Mouse (Mus musculus) spleen, adult 2 months (tissue): ENCODE measurements at regions not wholly inside any gene's neighbourhood (a gene's known extent, or its start where the extent isn't known, plus 50 kb on each side); places are given as distances from the start of the nearest gene placed in this dataset.

Source experiments
- DNase-seq, 2 experiments: peaks; one replicate each; pipeline versions ENCODE4 v3.0.0 to v3.0.0-alpha.2; 2012 to 2021; ENCODE audit warnings: low spot score in 2 of 2, low read depth in 1 of 2
- H3K27ac ChIP-seq: fragments of 200-500 bp; 2 replicates; pipeline ENCODE4 v1.5.1; 2012; ENCODE audit warnings: low read length, inconsistent platforms; ENCODE audit not compliant: insufficient read depth
- H3K27me3 ChIP-seq: fragments of 200-500 bp; 2 replicates; pipeline ENCODE4 v1.6.1; 2012; ENCODE audit warnings: mild to moderate bottlenecking, moderate library complexity, low read length, inconsistent platforms; ENCODE audit not compliant: control insufficient read depth, insufficient read depth
- H3K36me3 ChIP-seq: fragments of 200-500 bp; 2 replicates; pipeline ENCODE4 v1.6.1; 2012; ENCODE audit warnings: mild to moderate bottlenecking, low read length, inconsistent platforms; ENCODE audit not compliant: control insufficient read depth, insufficient read depth
- H3K4me1 ChIP-seq: fragments of 200-500 bp; 2 replicates; pipeline ENCODE4 v1.6.1; 2011; ENCODE audit warnings: inconsistent platforms; ENCODE audit not compliant: control insufficient read depth, insufficient read depth, insufficient read length
- H3K4me3 ChIP-seq: fragments of 200-500 bp; 2 replicates; pipeline ENCODE4 v1.5.1; 2011; ENCODE audit warnings: mild to moderate bottlenecking, inconsistent platforms; ENCODE audit not compliant: insufficient read depth, insufficient read length; ENCODE audit errors: extremely low read depth
- CTCF ChIP-seq: fragments of 200-500 bp; IDR thresholded peaks from 2 replicates; pipeline ENCODE4 v1.5.1; 2011; ENCODE audit warnings: mild to moderate bottlenecking, inconsistent platforms; ENCODE audit not compliant: insufficient read depth, insufficient read length, insufficient replicate concordance; ENCODE audit errors: extremely low read depth
- POLR2A ChIP-seq: fragments of 200-500 bp; IDR thresholded peaks from 2 replicates; pipeline ENCODE4 v1.6.1; 2011; ENCODE audit warnings: low read depth, low read length, inconsistent platforms
- WGBS: fragments of 180-500 bp; shearing (Covaris S2); methylation state at CpG from one replicate; pipeline ENCODE4 v1.1.7; 2018; 5-methylcytosine and 5-hydroxymethylcytosine counted together

- DNase-seq = no peak
- no peaks in the 10 kb centered on the region for H3K36me3 ChIP-seq
- no peaks in the 10 kb centered on the region for H3K27me3 ChIP-seq
- no peak overlapping the region for H3K4me3 ChIP-seq
- H3K27ac ChIP-seq = no peak overlapping the region
- 49% methylated on average over 5 of the region's 5 CpGs for WGBS
- TF ChIP-seq CTCF (no peak), POLR2A (no peak)
- H3K4me1 ChIP-seq = no peaks in the 10 kb centered on the region
Observed at GRCm38 (mm10) chr2:178718048-178718447, 287.7 kb downstream of the Cdh26 start.

GRCm38 (mm10) chr2:178723455-178723854 is 293.1 kb downstream of the Cdh26 start:
- no peak overlapping the region for H3K4me3 ChIP-seq
- no peak for DNase-seq
- no peak overlapping the region for H3K27ac ChIP-seq
- H3K36me3 ChIP-seq = no peaks in the 10 kb centered on the region
- H3K4me1 ChIP-seq = no peaks in the 10 kb centered on the region
- TF ChIP-seq CTCF = no peak
- TF ChIP-seq POLR2A = no peak
- WGBS = 72% methylated on average over 3 of the region's 3 CpGs
- no peaks in the 10 kb centered on the region for H3K27me3 ChIP-seq

DNA sequence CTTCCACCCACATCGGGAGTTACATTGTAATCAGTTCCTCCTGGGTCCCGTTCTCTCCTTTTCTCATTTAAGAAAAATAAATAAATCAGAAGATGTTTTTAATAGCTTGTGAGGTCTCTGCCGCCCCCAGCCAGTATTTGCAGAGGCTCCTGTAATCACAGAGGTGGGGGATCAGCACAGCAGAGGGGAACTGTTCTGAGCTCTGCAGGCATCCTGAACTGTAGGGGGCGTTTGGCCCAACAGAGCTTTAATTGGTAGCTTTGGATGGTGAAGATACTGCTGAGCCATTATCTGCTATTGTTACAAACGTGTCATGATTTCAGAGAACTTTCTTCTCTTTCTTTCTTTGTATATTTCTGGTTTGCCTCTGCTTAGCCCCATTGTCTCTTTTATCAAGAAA is 293.9 kb downstream of the Cdh26 start:
- H3K4me1 ChIP-seq = no peaks in the 10 kb centered on the region
- TF ChIP-seq CTCF = no peak
- TF ChIP-seq POLR2A = no peak
- no peak overlapping the region for H3K27ac ChIP-seq
- WGBS = 55% methylated on average over 5 of the region's 5 CpGs
- no peaks in the 10 kb centered on the region for H3K27me3 ChIP-seq
- H3K36me3 ChIP-seq = no peaks in the 10 kb centered on the region
- H3K4me3 ChIP-seq = no peak overlapping the region
- no peak for DNase-seq

DNA sequence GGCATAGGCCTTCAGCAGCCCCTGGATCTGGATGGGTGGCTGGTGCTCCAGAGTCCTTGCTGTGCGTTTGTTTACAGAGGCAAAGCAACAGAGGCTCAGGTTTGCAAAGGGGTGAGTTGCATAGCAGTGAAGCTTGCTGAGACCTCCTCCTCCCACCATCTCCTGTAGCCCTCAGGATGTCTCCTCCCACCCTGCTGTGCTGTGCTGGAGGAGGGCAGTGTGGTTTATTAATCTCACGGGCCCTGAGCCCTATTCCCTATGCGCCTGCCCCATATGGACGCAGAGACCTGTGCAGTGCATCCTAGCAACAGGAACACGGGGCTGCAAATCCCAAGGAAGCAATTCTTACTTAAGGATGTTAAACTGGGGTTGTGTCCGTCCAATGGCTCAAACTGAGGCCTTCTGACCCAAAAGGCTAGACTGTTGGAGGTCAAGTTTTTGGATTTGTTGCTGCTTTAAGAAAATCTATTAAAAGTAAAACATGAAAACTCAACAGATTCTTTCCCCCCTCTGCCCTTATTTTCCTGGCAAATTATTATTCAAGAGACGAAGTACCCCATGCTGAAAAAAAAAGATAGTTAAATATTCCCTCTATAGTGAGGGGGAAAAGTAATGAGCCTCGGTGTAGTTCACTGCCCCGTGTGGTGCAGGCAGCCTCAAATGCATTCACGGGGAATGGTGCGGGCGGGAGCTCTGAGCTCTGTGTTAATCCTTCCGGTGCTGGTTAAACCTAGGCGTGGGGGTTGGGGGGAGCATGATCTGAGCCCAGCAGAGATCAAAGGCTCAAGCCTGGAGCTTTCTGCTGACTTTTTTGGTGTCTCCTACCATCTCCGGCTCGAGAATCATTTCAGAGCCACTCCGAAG is 297.8 kb downstream of the Cdh26 start:
- Histone ChIP-seq H3K36me3 (no peaks in the 10 kb centered on the region), H3K27me3 (no peaks in the 10 kb centered on the region), H3K4me3 (no peak overlapping the region), H3K4me1 (no peaks in the 10 kb centered on the region), H3K27ac (no peak overlapping the region)
- no peak for DNase-seq
- no peak for TF ChIP-seq POLR2A
- TF ChIP-seq CTCF = no peak
- 31% methylated on average over 17 of the region's 17 CpGs for WGBS

GRCm38 (mm10) chr2:178728794-178729120 is 298.4 kb downstream of the Cdh26 start:
- no peaks in the 10 kb centered on the region for H3K4me1 ChIP-seq
- H3K27ac ChIP-seq = no peak overlapping the region
- no peaks in the 10 kb centered on the region for H3K27me3 ChIP-seq
- WGBS = 41% methylated on average over 7 of the region's 7 CpGs
- no peak overlapping the region for H3K4me3 ChIP-seq
- no peaks in the 10 kb centered on the region for H3K36me3 ChIP-seq
- DNase-seq = no peak
- TF ChIP-seq POLR2A = no peak
- TF ChIP-seq CTCF = no peak

DNA sequence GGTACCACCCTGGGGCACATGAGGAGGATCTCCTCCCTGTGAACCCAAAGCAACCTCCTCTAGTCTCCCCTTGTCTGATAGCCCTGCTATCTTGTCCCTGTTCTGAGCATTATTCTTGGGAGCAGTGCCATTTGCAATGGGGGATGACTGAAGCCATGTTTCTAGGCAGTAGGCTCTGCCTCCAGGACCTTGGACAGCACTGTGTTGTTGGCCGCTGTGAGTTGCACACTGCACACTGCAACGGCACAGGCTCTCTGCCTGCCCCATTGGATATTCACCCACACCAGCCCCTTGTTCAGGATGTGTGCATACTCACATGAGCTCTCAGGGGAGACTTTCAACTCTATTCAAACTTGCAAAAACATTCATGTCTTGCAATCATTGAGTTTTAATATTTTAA is 304.8 kb downstream of the Cdh26 start:
- 19% methylated on average over 2 of the region's 2 CpGs for WGBS
- TF ChIP-seq POLR2A (no peak), CTCF (no peak)
- H3K4me3 ChIP-seq = no peak overlapping the region

GRCm38 (mm10) chr2:178744617-178745016 is 314.3 kb downstream of the Cdh26 start:
- H3K4me3 ChIP-seq = no peak overlapping the region
- DNase-seq = no peak
- no peaks in the 10 kb centered on the region for H3K36me3 ChIP-seq
- H3K27me3 ChIP-seq = no peaks in the 10 kb centered on the region
- TF ChIP-seq POLR2A = no peak
- no peak for TF ChIP-seq CTCF
- no peaks in the 10 kb centered on the region for H3K4me1 ChIP-seq
- H3K27ac ChIP-seq = no peak overlapping the region
- 67% methylated on average over 4 of the region's 4 CpGs for whole genome bisulfite sequencing

More for the DNA sequence above, 304.8 kb downstream of the Cdh26 start:
- DNase-seq = no peak
- Histone ChIP-seq H3K27ac (no peak overlapping the region), H3K36me3 (no peaks in the 10 kb centered on the region), H3K4me1 (no peaks in the 10 kb centered on the region), H3K27me3 (no peaks in the 10 kb centered on the region)
